ENCODE assay signal across 15 mouse cellular contexts in genomic region chr13:56671206-56671605, GRCm38 (mm10). TPM values are rescaled to one million over a fixed set of nuclear protein-coding genes. Genes with fewer than 3 reads are reported as not detected.
DNase-seq lines count a peak whose midpoint lies in the region; ATAC-seq lines count a peak whose summit lies in the region.
"Had no signal": no experiment of that assay in that cellular context is flagged by ENCODE, and none has a peak within 500 bp of the region (broad histone marks: within the 10 kb centered on the region; RNA-seq: fewer than 3 reads in every experiment).

No protein-coding gene starts in this region.

- WGBS in limb, embryonic 10.5 days = 72% methylated on average over 11 of the region's 11 CpGs
- 45% methylated on average over 11 of the region's 11 CpGs for WGBS in stomach, embryonic 16.5 days

- DNase-seq in heart, adult 11 months = peak; percentile 94
- no peak for DNase-seq in heart, postnatal 25 days (ENCODE audit: low spot score)
- peak; percentile 36 for DNase-seq in retina, postnatal 1 day
- no peak for DNase-seq in retina, embryonic 14.5 days (ENCODE audit: low spot score)
- DNase-seq in limb, embryonic 10.5 days (ENCODE audit: low spot score) = no peak
- DNase-seq in MN1 (ENCODE audit: low spot score) = no peak
- no peak for DNase-seq in cerebellum, postnatal 36 days
- DNase-seq: adrenal gland, postnatal 25 days; cerebellum, postnatal 25 days; kidney, adult 18-20 months; layer of hippocampus, adult 9-11 months; liver had no signal

- H3K27me3 ChIP-seq in limb, embryonic 10.5 days (ENCODE audit: low read depth, poor library complexity, severe bottlenecking) = no peaks in the 10 kb centered on the region
- no peaks in the 10 kb centered on the region for H3K27me3 ChIP-seq in stomach, embryonic 16.5 days (ENCODE audit: control insufficient read depth, insufficient read depth, low read length)
- H3K27me3 ChIP-seq: midbrain, embryonic 12.5 days had no signal

- H3K4me3 ChIP-seq in limb, embryonic 10.5 days = no peak overlapping the region
- H3K4me3 ChIP-seq in stomach, embryonic 16.5 days (replicated peaks; ENCODE audit: low read length) = no peak overlapping the region
- H3K4me3 ChIP-seq: midbrain, embryonic 12.5 days had no signal

- H3K36me3 ChIP-seq in limb, embryonic 10.5 days = no peaks in the 10 kb centered on the region
- H3K36me3 ChIP-seq in stomach, embryonic 16.5 days (ENCODE audit: control insufficient read depth, insufficient read depth, low read length) = no peaks in the 10 kb centered on the region
- H3K36me3 ChIP-seq: midbrain, embryonic 12.5 days had no signal

- H3K4me1 ChIP-seq in limb, embryonic 10.5 days = peaks cover 30% of the 10 kb centered on the region
- no peaks in the 10 kb centered on the region; the same call in 1 of the 2 replicates for H3K4me1 ChIP-seq in stomach, embryonic 16.5 days (ENCODE audit: control insufficient read depth, insufficient read depth, low read length)
- H3K4me1 ChIP-seq: midbrain, embryonic 12.5 days had no signal

- no peak overlapping the region for H3K4me2 ChIP-seq in stomach, embryonic 16.5 days (ENCODE audit: low read depth, low read length)
- H3K4me2 ChIP-seq: midbrain, embryonic 12.5 days had no signal

- no peak overlapping the region for H3K9ac ChIP-seq in stomach, embryonic 16.5 days (ENCODE audit: low read length)
- H3K9ac ChIP-seq: midbrain, embryonic 12.5 days had no signal

- intact Hi-C loops in heart, postnatal 25 days (cut with DNase I) = no loop called here

- H3K9me3 ChIP-seq in limb, embryonic 10.5 days (replicated peaks) = no peaks in the 10 kb centered on the region
- H3K9me3 ChIP-seq in stomach, embryonic 16.5 days (replicated peaks; ENCODE audit: control insufficient read depth, low read length) = no peaks in the 10 kb centered on the region
- H3K9me3 ChIP-seq: midbrain, embryonic 12.5 days had no signal

- peak; percentile 73 for ATAC-seq in stomach, embryonic 16.5 days (ENCODE audit: insufficient read depth, low FRiP score)
- ATAC-seq: CD4-positive, CD25-positive, alpha-beta regulatory T cell, adult 4 months had no signal

- peak overlapping the region; percentile 59 for H3K27ac ChIP-seq in limb, embryonic 10.5 days
- no peak overlapping the region for H3K27ac ChIP-seq in stomach, embryonic 16.5 days (ENCODE audit: low read length)
- H3K27ac ChIP-seq: midbrain, embryonic 12.5 days had no signal

RNA-seq across cellular contexts. Expression of gene Smad5, which starts 31.6 kb away (rescaled TPM):
- total RNA-seq in heart, postnatal 25 days (2021) = 10 to 100 TPM; 29.5 to 34.6 TPM
- polyA plus RNA-seq in limb, embryonic 10.5 days (2016; fragmentation: Nextera tagmentation; extraction: Ambion mirVana) = 42.1 and 52.3 TPM in 2 replicates
- polyA plus RNA-seq in stomach, embryonic 16.5 days (2015; fragmentation: Nextera tagmentation; extraction: Ambion mirVana) = 26.7 and 27.8 TPM in 2 replicates

Comparison
In these comparisons a context has a peak if more than half of its experiments do, and no peak if none do; other contexts are left out.
1. DNase-seq: peak in heart, adult 11 months (single experiment) and retina, postnatal 1 day (single experiment); none in heart, postnatal 25 days (single experiment), retina, embryonic 14.5 days (single experiment), limb, embryonic 10.5 days (single experiment), MN1 (single experiment) and cerebellum, postnatal 36 days (0 of 2).